Mouse (Mus musculus): ENCODE measurements around the gene Pik3r6. TPM values are rescaled to one million over a fixed set of nuclear protein-coding genes. Genes with fewer than 3 reads are reported as not detected.

Pik3r6 gene
- polyA plus RNA-seq, 1 experiment from 2014 or later = 1.7 TPM

Other genes starting within 250 kb of the Pik3r6 start
- gene Ntn1, start 102.2 kb upstream of the Pik3r6 start, polyA plus RNA-seq (2016; fragmentation: Nextera tagmentation; extraction: Ambion mirVana) = 10.2 and 14.2 TPM in 2 replicates
- gene Pik3r5, start 70.9 kb upstream of the Pik3r6 start, polyA plus RNA-seq (2016; fragmentation: Nextera tagmentation; extraction: Ambion mirVana) = 0.25 and 0.58 TPM in 2 replicates
- 0.10 TPM in 1 of 2 replicates, not detected in the other for gene Mfsd6l, start 53.2 kb downstream of the Pik3r6 start, polyA plus RNA-seq (2016; fragmentation: Nextera tagmentation; extraction: Ambion mirVana)
- gene Ccdc42, start 84.0 kb downstream of the Pik3r6 start, polyA plus RNA-seq (2016; fragmentation: Nextera tagmentation; extraction: Ambion mirVana) = 0.28 and 1.0 TPM in 2 replicates
- 175 and 189 TPM in 2 replicates for gene Myh10, start 188.5 kb downstream of the Pik3r6 start, polyA plus RNA-seq (2016; fragmentation: Nextera tagmentation; extraction: Ambion mirVana)

Measured in limb, embryonic 12.5 days (tissue).